Mouse (Mus musculus): ENCODE measurements around the gene Lmbrd2.

DNA sequence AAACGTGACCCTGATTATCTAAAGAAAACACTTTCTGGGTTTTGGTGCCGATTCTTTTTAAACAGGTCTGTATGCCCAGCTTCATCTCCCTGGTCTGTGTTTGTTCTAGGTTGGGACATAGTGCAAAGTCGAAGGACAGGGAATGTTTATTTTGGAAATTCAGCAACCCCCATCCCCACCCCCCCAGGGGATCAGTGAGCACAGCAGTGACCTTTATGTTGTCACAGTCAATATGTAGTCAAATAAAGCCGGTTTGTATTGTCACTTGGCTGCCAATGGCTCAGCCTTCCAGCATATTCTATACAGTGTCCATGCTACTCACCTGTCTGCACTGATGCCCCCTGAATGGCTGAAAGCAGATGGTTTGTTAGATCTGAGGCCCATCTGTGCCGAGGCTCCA is 25.8 kb upstream of the Lmbrd2 start:
- TF ChIP-seq CTCF (IDR thresholded peaks at IDR 0.05; ENCODE audit: borderline replicate concordance, control insufficient read depth, extremely low read depth, insufficient read depth, low read length, poor library complexity) (no peak), POLR2A (IDR thresholded peaks at IDR 0.05; ENCODE audit: control insufficient read depth, extremely low read depth, insufficient read depth, low read length, poor library complexity) (no peak)

All from thymus, adult 2 months (tissue).